Mouse (Mus musculus) cerebellum, adult 2 months (tissue): ENCODE measurements around the gene Myf5.

Experiments
- CTCF ChIP-seq: fragments of 200-500 bp; IDR thresholded peaks from 2 replicates; pipeline ENCODE4 v1.5.1; 2011; ENCODE audit warnings: low read depth, mild to moderate bottlenecking, control low read depth, low read length, moderate library complexity, borderline replicate concordance; ENCODE audit not compliant: insufficient read depth
- POLR2A ChIP-seq: fragments of 200-500 bp; IDR thresholded peaks from 2 replicates; pipeline ENCODE4 v1.6.1; 2011; ENCODE audit warnings: low read length, control low read depth, borderline replicate concordance; ENCODE audit not compliant: insufficient read depth

DNA sequence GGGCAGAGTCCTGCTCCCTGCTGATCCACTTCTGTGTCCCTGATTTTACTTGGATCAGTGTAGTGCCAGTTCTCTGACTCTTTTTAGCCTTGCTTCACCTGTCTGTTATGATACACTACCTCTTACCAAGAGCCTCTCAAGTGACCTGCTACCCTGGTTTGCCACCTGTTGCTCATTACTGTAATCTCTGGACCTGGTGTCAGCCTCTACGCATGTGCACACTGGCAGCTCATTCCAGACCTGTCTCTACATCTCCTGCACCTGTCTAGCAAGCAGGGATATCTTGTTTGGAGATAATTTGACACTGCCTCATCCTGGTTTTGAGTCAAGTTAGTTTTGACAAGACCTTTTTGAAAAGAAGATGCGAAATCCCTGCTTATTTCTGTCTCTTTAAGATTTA is 20.5 kb upstream of the Myf5 start:
- no peak for TF ChIP-seq CTCF
- TF ChIP-seq POLR2A = no peak
